Mouse (Mus musculus) intestine, embryonic 16.5 days (tissue): ENCODE measurements at regions not wholly inside any gene's neighbourhood (a gene's known extent, or its start where the extent isn't known, plus 50 kb on each side); places are given as distances from the start of the nearest gene placed in this dataset.

Experiments
- ATAC-seq: fragments of 200-750 bp; cut with Nextera tagmentation; 2 replicates; pipeline ENCODE4 v1.8.0; 2017; ENCODE audit warnings: moderate TSS enrichment, moderate library complexity
- H3K27ac ChIP-seq: fragments of 300-500 bp; sonication (generic); 2 replicates; pipeline ENCODE4 v1.5.1; 2014; ENCODE audit warnings: mild to moderate bottlenecking, low read length
- H3K27me3 ChIP-seq: fragments of 300-500 bp; sonication (generic); replicated peaks from 2 replicates; pipeline ENCODE4 v1.6.1; 2014; ENCODE audit warnings: low read length, control low read depth, mixed read lengths; ENCODE audit not compliant: control insufficient read depth, insufficient read depth
- H3K36me3 ChIP-seq: fragments of 300-500 bp; sonication (generic); 2 replicates; pipeline ENCODE4 v1.6.1; 2014; ENCODE audit warnings: low read length, control low read depth; ENCODE audit not compliant: control insufficient read depth, insufficient read depth
- H3K4me1 ChIP-seq: fragments of 300-500 bp; sonication (generic); 2 replicates; pipeline ENCODE4 v1.6.1; 2014; ENCODE audit warnings: low read length, control low read depth, mixed read lengths; ENCODE audit not compliant: control insufficient read depth, insufficient read depth
- H3K4me2 ChIP-seq: fragments of 300-500 bp; sonication (generic); 2 replicates; pipeline ENCODE4 v1.6.1; 2014; ENCODE audit warnings: low read depth, low read length, control low read depth
- H3K4me3 ChIP-seq: fragments of 300-500 bp; sonication (generic); 2 replicates; pipeline ENCODE4 v1.5.1; 2014; ENCODE audit warnings: mild to moderate bottlenecking, low read length
- H3K9ac ChIP-seq: fragments of 300-500 bp; sonication (generic); 2 replicates; pipeline ENCODE4 v1.6.1; 2014; ENCODE audit warnings: low read depth, low read length
- H3K9me3 ChIP-seq: fragments of 300-500 bp; sonication (generic); 2 replicates; pipeline ENCODE4 v1.6.1; 2016; ENCODE audit warnings: low read length, control low read depth; ENCODE audit not compliant: control insufficient read depth
- WGBS: fragments of 180-500 bp; shearing (Covaris S2); extraction: QIAGEN DNeasy Blood & Tissue Kit; methylation state at CpG from one replicate; pipeline ENCODE4 v1.1.7; 2014; 5-methylcytosine and 5-hydroxymethylcytosine counted together

DNA sequence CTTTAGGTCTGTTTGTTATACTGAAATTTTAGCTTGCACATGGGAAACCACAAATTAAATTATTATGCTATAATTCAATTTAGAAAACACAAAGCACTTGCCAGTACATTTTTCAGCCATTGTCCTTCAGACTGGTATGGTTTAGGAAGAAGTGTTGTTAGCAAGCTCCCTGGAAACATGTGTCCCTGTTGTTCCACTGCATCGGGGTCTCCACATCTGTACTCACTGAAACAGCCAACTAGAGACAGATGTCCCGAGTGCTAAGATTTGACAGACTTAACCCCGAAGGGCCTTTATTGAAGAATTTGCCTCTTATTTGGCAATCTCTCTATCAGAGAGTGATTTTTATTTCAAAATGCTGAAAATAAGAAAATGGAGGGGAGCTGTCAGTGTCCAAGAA lies 362.6 kb downstream of the Rfpl4b start:
- Histone ChIP-seq H3K4me1 (no peaks in the 10 kb centered on the region), H3K27ac (no peak overlapping the region), H3K9me3 (no peaks in the 10 kb centered on the region), H3K4me3 (no peak overlapping the region), H3K27me3 (no peaks in the 10 kb centered on the region), H3K9ac (no peak overlapping the region), H3K36me3 (no peaks in the 10 kb centered on the region), H3K4me2 (no peak overlapping the region)
- WGBS: 43% methylated on average over 3 of the region's 3 CpGs
- no peak for ATAC-seq

DNA sequence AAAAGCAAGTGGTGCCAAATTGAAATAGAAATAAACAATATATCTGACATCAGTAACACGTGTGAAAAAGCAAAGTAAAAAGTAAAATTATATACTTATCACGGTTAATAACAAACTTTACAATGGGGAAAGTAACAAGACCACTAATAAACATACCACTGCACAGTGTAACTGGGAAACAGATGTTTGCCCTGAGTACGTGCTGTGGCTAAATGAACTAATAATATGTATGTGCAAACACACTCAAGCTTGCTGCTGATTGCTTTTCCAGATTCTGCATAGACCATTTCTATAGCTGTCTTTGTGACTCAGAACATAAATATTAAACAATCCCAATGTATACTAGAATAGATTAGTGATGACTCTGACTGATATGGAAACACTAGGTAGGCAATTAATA lies 363.2 kb downstream of the Rfpl4b start:
- Histone ChIP-seq H3K4me1 (no peaks in the 10 kb centered on the region), H3K9me3 (no peaks in the 10 kb centered on the region), H3K9ac (no peak overlapping the region), H3K27me3 (no peaks in the 10 kb centered on the region), H3K27ac (no peak overlapping the region), H3K36me3 (no peaks in the 10 kb centered on the region), H3K4me2 (no peak overlapping the region), H3K4me3 (no peak overlapping the region)
- WGBS: 55% methylated on average over 3 of the region's 3 CpGs
- no peak for ATAC-seq

DNA sequence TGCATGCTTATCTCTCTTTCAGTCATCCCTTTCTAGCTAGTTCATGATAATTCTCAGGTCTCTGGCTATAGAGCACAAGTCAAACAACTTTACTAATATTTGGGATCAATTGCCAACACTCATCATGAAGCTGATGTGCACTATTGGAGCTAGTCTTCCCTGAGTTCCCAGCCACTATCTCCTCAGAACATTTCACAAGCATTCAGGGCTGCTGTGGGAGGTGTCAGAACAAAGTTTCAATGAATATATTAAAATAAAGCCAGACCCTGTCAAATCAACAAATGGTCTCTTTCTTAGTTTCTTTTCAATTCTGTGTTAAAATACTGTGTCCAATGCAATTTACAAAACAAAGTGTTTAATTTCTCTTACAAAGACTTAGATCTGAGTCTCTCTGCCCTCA lies 364.8 kb downstream of the Rfpl4b start:
- Histone ChIP-seq H3K4me2 (no peak overlapping the region), H3K4me3 (no peak overlapping the region), H3K9me3 (no peaks in the 10 kb centered on the region), H3K27ac (no peak overlapping the region), H3K9ac (no peak overlapping the region), H3K27me3 (no peaks in the 10 kb centered on the region), H3K36me3 (no peaks in the 10 kb centered on the region), H3K4me1 (no peaks in the 10 kb centered on the region)
- no peak for ATAC-seq

DNA sequence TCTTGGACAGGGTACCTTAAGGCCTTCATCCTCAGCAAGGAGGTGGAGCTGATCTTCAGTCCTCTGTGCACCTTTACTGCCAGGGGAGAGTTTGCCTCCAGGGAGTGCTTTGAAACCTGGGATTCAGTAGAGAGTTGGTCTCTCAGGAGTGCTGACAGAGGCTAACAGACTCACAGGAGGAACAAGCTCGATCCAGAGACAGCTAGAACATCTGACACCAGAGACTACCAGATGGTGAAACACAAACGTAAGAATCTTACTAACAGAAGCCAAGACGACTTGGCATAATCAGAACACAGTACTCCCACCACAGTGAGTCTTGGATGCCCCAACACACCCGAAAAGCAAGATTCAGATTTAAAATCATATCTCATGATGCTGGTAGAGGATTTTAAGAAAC lies 372.3 kb downstream of the Rfpl4b start:
- WGBS: 81% methylated on average over 4 of the region's 4 CpGs
- H3K27me3 ChIP-seq: no peaks in the 10 kb centered on the region
- no peaks in the 10 kb centered on the region for H3K36me3 ChIP-seq
- H3K4me1 ChIP-seq: no peaks in the 10 kb centered on the region
- no peaks in the 10 kb centered on the region for H3K9me3 ChIP-seq
- H3K4me3 ChIP-seq: no peak overlapping the region
- no peak overlapping the region for H3K4me2 ChIP-seq
- H3K9ac ChIP-seq: no peak overlapping the region
- no peak overlapping the region for H3K27ac ChIP-seq
- ATAC-seq: no peak

DNA sequence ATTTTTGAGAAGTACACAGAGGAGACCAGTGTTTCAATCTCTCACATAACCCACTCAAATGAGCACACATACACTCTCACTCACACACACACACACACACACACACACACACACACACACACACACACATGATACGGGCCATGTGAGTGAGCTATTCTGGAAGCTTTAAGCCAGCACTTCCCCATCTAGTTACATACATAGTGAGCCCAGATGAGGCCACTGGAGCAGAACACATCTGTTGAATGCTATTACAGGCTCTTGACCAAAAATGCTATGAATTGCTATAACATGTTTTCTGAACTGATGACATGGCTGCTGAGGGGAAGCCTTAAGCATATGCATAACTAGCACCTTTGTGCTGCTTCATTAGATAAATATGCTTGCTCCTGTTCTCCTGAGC lies 373.9 kb downstream of the Rfpl4b start:
- no peak overlapping the region for H3K4me3 ChIP-seq
- H3K9ac ChIP-seq: no peak overlapping the region
- H3K27ac ChIP-seq: no peak overlapping the region
- no peak for ATAC-seq
- no peaks in the 10 kb centered on the region for H3K9me3 ChIP-seq
- 78% methylated on average over 1 of the region's 1 CpGs for WGBS
- H3K4me1 ChIP-seq: no peaks in the 10 kb centered on the region
- no peaks in the 10 kb centered on the region for H3K27me3 ChIP-seq
- H3K4me2 ChIP-seq: no peak overlapping the region
- H3K36me3 ChIP-seq: no peaks in the 10 kb centered on the region

DNA sequence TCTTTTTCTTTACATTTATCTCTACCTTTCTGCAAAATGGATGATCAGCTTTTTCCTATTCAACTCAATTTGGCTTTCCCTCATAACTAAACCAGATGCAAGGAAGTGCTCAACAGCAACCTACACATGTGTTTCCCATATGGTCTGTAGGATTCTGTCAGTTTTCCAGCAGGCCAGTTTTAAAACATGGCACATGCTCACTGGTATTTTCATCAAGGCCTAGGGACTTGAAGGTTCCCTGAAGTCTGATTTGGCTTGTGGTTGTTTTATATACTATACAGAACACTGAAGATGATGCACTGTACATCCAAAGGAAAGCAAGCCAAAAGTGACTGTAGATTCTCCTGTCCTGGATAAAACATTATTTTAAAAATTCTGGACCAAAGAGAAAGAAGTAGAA lies 374.3 kb downstream of the Rfpl4b start:
- no peak overlapping the region for H3K9ac ChIP-seq
- no peaks in the 10 kb centered on the region for H3K36me3 ChIP-seq
- no peaks in the 10 kb centered on the region for H3K4me1 ChIP-seq
- H3K9me3 ChIP-seq: no peaks in the 10 kb centered on the region
- no peak for ATAC-seq
- H3K27ac ChIP-seq: no peak overlapping the region
- H3K4me2 ChIP-seq: no peak overlapping the region
- H3K27me3 ChIP-seq: no peaks in the 10 kb centered on the region
- no peak overlapping the region for H3K4me3 ChIP-seq

DNA sequence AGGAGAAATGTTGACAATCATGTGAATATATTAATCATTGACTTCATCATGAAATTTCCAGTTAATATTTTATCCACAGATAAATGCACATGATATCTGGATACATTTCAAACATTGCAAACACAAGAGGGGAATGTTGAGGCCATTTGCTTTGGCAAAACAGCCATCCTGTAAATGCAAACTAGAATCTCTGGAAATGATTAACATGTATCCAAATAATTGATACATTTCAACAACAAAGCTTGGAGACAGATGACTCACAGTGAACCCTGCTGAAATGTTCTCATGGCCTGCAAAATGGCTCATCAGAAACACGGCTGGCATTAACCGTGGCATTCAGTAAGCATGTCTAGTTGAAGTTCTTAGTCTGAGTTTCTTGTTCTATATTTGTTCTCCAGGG lies 382.3 kb downstream of the Rfpl4b start:
- no peaks in the 10 kb centered on the region for H3K4me1 ChIP-seq
- no peak for ATAC-seq
- WGBS: 97% methylated on average over 2 of the region's 2 CpGs
- H3K4me2 ChIP-seq: no peak overlapping the region
- H3K9ac ChIP-seq: no peak overlapping the region
- H3K27me3 ChIP-seq: no peaks in the 10 kb centered on the region
- H3K27ac ChIP-seq: no peak overlapping the region
- H3K9me3 ChIP-seq: no peaks in the 10 kb centered on the region
- no peaks in the 10 kb centered on the region for H3K36me3 ChIP-seq
- no peak overlapping the region for H3K4me3 ChIP-seq

DNA sequence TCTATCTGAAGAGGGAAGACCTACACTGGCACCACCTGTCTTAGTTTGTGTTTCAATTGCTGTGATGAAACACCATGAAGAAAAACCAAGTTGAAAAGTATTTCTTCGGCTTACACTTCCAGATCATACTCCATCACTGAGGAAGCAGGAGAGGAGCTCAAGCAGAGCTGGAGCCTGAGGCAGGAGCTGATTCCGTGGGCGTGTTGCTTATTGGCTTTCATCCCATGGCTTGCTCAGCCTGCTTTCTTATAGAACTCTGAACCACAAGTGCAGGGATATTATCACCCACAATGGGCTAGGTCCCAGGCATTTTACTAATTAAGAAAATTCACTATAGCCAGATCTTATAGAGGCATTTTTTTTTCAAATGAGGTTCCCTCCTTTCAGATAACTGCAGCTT lies 384.7 kb downstream of the Rfpl4b start:
- no peaks in the 10 kb centered on the region for H3K36me3 ChIP-seq
- 79% methylated on average over 3 of the region's 3 CpGs for WGBS

DNA sequence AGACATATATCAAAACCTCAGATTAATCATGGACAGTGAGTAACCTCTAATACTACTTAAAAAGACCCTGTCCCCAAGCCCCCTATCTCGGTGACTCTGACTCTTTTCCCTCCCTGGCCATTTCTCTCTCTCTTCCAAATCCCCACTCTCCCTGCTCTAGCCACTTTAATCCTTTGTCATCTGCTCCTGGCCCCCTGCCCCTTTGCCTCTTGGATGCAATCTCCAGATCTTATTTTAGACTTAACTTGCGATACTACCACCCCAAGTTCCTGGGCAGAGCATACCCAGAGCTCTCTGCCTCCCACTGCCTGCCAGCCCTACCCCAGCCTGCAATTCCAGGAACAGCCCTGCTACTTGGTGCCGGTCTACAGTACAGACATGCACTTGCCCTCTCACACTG lies 400.0 kb downstream of the Rfpl4b start:
- no peak for ATAC-seq
- no peak overlapping the region for H3K27ac ChIP-seq
- H3K36me3 ChIP-seq: no peaks in the 10 kb centered on the region
- H3K4me3 ChIP-seq: no peak overlapping the region
- H3K27me3 ChIP-seq: no peaks in the 10 kb centered on the region
- no peaks in the 10 kb centered on the region for H3K4me1 ChIP-seq
- 87% methylated on average over 3 of the region's 3 CpGs for WGBS
- no peak overlapping the region for H3K9ac ChIP-seq
- no peak overlapping the region for H3K4me2 ChIP-seq
- no peaks in the 10 kb centered on the region for H3K9me3 ChIP-seq

More for the DNA sequence above, 384.7 kb downstream of the Rfpl4b start:
- ATAC-seq: no peak
- no peak overlapping the region for H3K4me2 ChIP-seq
- no peaks in the 10 kb centered on the region for H3K4me1 ChIP-seq
- no peaks in the 10 kb centered on the region for H3K27me3 ChIP-seq
- no peaks in the 10 kb centered on the region for H3K9me3 ChIP-seq
- no peak overlapping the region for H3K9ac ChIP-seq
- no peak overlapping the region for H3K27ac ChIP-seq
- H3K4me3 ChIP-seq: no peak overlapping the region

DNA sequence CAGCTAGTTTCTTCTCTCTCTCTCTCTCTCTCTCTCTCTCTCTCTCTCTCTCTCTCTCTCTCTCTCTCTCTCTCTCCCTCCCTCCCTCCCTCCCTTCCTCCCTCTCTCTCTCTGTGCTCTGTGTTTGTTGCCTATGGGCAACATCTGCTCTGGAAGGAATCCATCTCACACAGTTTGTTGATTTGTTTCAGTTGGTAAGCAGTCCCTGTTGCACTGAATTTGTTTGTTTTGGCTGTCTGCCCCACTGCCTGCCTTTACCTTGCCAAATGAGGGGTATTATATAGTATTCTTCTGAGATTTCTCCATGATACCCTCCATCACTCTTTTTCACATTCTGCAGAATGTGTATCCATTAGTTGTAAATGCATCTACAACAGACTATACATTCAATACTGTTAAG lies 401.8 kb downstream of the Rfpl4b start:
- H3K4me1 ChIP-seq: no peaks in the 10 kb centered on the region
- H3K9me3 ChIP-seq: no peaks in the 10 kb centered on the region
- H3K27me3 ChIP-seq: no peaks in the 10 kb centered on the region
- ATAC-seq: no peak
- H3K9ac ChIP-seq: no peak overlapping the region
- no peaks in the 10 kb centered on the region for H3K36me3 ChIP-seq
- no peak overlapping the region for H3K4me2 ChIP-seq
- H3K27ac ChIP-seq: no peak overlapping the region
- no peak overlapping the region for H3K4me3 ChIP-seq
